Mouse (Mus musculus): Measurements from ENCODE around the gene Kirrel. TPM values are rescaled to one million over a fixed set of nuclear protein-coding genes. Genes with fewer than 3 reads are reported as not detected.

Kirrel gene
- total RNA-seq, 2 experiments from 2014 or later, result 8.4 to 10.5 TPM

GRCm38 (mm10) chr3:87100911-87101310 lies 73.6 kb downstream of the Kirrel start:
- intact Hi-C loops (cut with DNase I; ENCODE audit: low total_unique reads), result no loop called here
- DNase-seq, result no peak

- intact Hi-C loops (cut with DNase I; ENCODE audit: low total_unique reads), result no loop called here
- no peak for DNase-seq
These were observed 76.3 kb downstream of the Kirrel start for GRCm38 (mm10) chr3:87097969-87098946.

GRCm38 (mm10) chr3:87097205-87097604 lies 77.3 kb downstream of the Kirrel start:
- intact Hi-C loops (cut with DNase I; ENCODE audit: low total_unique reads), result no loop called here
- DNase-seq, result no peak

- intact Hi-C loops (cut with DNase I; ENCODE audit: low total_unique reads), result loop anchor here (5.0 kb wide), 1 partner anchor 84 kb away; no protein-coding TSS in a partner anchor
- no peak for DNase-seq
These were observed 80.8 kb downstream of the Kirrel start for GRCm38 (mm10) chr3:87093718-87094117.

GRCm38 (mm10) chr3:87089694-87090565 lies 84.6 kb downstream of the Kirrel start:
- intact Hi-C loops (cut with DNase I; ENCODE audit: low total_unique reads), result loop anchor here (5.0 kb wide), 2 partner anchors 58 to 87 kb away; no protein-coding TSS in a partner anchor
- DNase-seq, result peak; percentile 43

GRCm38 (mm10) chr3:87087146-87087545 lies 87.4 kb downstream of the Kirrel start:
- intact Hi-C loops (cut with DNase I; ENCODE audit: low total_unique reads), result loop anchor here (5.0 kb wide), 1 partner anchor 55 kb away; no protein-coding TSS in a partner anchor
- peak; percentile 47 for DNase-seq

- intact Hi-C loops (cut with DNase I; ENCODE audit: low total_unique reads), result no loop called here
- DNase-seq, result peak; percentile 68
These were observed 92.3 kb downstream of the Kirrel start for GRCm38 (mm10) chr3:87082235-87082634.

GRCm38 (mm10) chr3:87079751-87080150 lies 94.8 kb downstream of the Kirrel start:
- DNase-seq, result no peak
- intact Hi-C loops (cut with DNase I; ENCODE audit: low total_unique reads), result no loop called here

- intact Hi-C loops (cut with DNase I; ENCODE audit: low total_unique reads), result no loop called here
- DNase-seq, result no peak
These were observed 95.2 kb downstream of the Kirrel start for GRCm38 (mm10) chr3:87079301-87079700.

- intact Hi-C loops (cut with DNase I; ENCODE audit: low total_unique reads), result no loop called here
- DNase-seq, result no peak
These were observed 96.9 kb downstream of the Kirrel start for GRCm38 (mm10) chr3:87077681-87078080.

- intact Hi-C loops (cut with DNase I; ENCODE audit: low total_unique reads), result no loop called here
- DNase-seq, result no peak
These were observed 97.6 kb downstream of the Kirrel start for GRCm38 (mm10) chr3:87076899-87077298.

- no peak for DNase-seq
These were observed 98.4 kb downstream of the Kirrel start for GRCm38 (mm10) chr3:87076161-87076560.

GRCm38 (mm10) chr3:87072612-87073515 lies 101.7 kb downstream of the Kirrel start:
- intact Hi-C loops (cut with DNase I; ENCODE audit: low total_unique reads), result no loop called here
- DNase-seq, result no peak

More at GRCm38 (mm10) chr3:87076161-87076560, 98.4 kb downstream of the Kirrel start:
- intact Hi-C loops (cut with DNase I; ENCODE audit: low total_unique reads), result no loop called here

- no peak for DNase-seq
- intact Hi-C loops (cut with DNase I; ENCODE audit: low total_unique reads), result no loop called here
These were observed 102.4 kb downstream of the Kirrel start for GRCm38 (mm10) chr3:87072191-87072590.

- intact Hi-C loops (cut with DNase I; ENCODE audit: low total_unique reads), result no loop called here
- DNase-seq, result no peak
These were observed 107.1 kb downstream of the Kirrel start for GRCm38 (mm10) chr3:87067396-87067975.

- intact Hi-C loops (cut with DNase I; ENCODE audit: low total_unique reads), result no loop called here
- no peak for DNase-seq
These were observed 120.6 kb downstream of the Kirrel start for GRCm38 (mm10) chr3:87053939-87054338.

- intact Hi-C loops (cut with DNase I; ENCODE audit: low total_unique reads), result no loop called here
These were observed 126.7 kb downstream of the Kirrel start for GRCm38 (mm10) chr3:87047801-87048200.

GRCm38 (mm10) chr3:87041733-87042132 lies 132.8 kb downstream of the Kirrel start:
- DNase-seq, result no peak
- intact Hi-C loops (cut with DNase I; ENCODE audit: low total_unique reads), result no loop called here

More at GRCm38 (mm10) chr3:87047801-87048200, 126.7 kb downstream of the Kirrel start:
- DNase-seq, result no peak
